Mouse (Mus musculus) liver, postnatal 0 days (tissue): ENCODE results near the gene Wdr95.

Experiments
- CTCF ChIP-seq: sonication (generic); IDR thresholded peaks from 2 replicates; pipeline ENCODE4 v1.5.1; 2016; ENCODE audit warnings: antibody characterized with exemption, low read depth
- EP300 ChIP-seq: IDR thresholded peaks from 2 replicates; pipeline ENCODE4 v1.6.1; 2016; ENCODE audit warnings: antibody characterized with exemption, low read depth, mild to moderate bottlenecking

DNA sequence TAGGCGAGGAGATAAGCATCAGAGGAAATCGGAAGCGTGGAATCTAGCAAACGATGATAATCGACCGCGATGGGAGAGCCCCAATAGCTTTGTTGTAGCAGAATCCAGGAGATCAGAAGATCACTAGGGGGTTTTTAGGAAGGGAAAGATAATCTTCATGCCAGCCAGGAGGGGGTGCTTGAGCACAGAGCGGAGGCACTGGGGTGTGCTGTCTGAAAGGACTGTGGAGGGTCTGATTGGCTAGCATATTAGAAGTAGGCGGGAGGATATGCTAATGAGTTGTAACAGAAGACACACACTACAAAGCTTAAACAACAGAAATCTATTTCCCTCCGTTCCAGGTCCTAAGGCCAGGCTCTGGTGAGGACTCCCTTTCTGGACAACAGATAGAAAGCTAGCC lies 57.4 kb downstream of the Wdr95 start:
- TF ChIP-seq CTCF (peak; percentile 16; the same call in 1 of the 2 replicates), EP300 (no peak)
